Mouse (Mus musculus) MN1 (cell line): Measurements from ENCODE around the gene Rdm1.

Experiments used
- DNase-seq: peaks from one replicate; pipeline ENCODE4 v3.0.0-alpha.2; 2016; ENCODE audit warnings: low spot score

The Rdm1 gene

DNA sequence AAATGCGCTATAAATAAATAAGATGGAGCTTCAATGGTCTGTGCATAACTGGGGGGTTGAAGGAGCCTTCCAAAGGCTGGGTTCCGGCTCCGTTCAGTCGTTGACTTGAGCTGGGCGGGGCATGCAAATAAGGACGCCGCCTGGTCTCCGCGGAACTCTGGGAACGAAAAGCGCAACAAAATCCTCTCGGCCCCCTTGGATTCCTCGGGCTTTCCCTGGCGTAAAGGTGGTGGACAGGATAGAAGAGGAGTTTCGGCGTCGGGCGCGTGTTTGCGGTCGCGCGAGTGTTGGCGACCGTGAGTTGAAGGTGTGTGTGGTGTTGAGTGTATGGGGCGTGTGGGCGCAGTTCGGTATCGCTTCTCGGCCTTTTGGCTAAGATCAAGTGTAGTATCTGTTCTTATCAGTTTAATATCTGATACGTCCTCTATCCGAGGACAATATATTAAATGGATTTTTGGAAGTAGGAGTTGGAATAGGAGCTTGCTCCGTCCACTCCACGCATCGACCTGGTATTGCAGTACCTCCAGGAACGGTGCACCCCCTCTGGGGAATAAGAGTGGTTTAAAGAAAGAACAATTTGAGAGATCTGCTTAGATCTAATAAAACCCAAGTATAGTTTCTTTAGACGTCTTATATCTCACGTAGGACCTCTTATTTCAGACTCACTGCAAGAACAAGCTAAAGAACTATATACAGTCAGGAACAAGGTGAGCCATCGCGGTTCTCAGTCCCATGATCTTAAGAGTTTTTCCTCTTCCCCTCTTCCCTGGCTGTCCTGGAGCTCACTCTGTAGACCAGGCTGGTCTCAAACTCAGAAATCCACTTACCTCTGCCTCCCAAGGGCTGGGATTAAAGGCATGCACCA, 31.1 kb downstream of the Rdm1 start:
- DNase-seq = peak; percentile 96

DNA sequence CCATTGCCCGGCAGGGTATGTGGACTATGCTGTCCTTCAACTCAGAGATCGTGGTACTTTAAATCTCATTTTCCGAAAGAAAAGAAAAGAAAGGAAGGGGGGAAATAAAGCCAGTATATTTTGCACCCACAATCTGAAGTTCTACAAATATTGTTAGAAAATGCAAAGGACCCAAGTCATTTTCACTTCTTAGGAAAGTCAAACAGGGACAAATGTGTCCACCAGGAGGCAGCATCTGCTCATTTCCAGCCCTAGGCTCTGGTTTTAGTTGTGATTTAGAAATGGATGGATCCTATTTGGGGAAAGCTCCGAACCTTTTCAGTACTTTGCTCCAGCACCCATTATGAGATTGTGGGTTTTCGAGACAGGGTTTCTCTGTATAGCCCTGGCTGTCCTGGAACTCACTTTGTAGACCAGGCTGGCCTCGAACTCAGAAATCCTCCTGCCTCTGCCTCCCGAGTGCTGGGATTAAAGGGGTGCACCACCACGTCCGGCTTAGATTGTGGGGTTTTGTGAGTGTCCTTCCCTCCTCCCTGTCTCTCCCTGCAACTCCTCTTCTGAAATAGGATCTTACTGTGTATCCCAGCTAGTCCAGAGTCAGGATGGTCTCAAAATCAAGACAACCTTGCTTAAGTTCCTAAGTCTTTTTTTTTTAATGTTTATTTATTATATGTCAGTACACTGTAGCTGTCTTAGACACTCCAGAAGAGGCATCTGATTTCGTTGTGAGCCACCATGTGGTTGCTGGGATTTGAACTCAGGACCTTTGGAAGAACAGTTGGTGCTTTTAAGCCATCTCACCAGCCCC, 32.0 kb downstream of the Rdm1 start:
- peak; percentile 95 for DNase-seq

DNA sequence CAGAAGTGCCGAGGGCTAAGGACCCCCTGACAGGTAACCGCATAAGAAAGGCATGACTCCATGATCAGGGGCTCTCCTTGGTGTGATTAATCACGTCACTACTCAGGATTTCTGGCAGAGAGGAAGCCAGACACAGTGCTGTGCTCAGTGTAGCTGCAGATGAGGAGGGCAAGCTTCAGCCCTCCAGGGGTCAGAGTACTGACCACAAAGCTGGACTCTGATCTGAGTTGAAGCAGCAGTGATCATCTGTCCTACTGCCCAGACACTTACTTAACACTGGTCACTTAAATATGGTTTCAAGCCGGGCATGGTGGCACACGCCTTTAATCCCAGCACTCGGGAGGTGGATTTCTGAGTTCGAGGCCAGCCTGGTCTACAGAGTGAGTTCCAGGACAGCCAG, 34.2 kb downstream of the Rdm1 start:
- no peak for DNase-seq

DNA sequence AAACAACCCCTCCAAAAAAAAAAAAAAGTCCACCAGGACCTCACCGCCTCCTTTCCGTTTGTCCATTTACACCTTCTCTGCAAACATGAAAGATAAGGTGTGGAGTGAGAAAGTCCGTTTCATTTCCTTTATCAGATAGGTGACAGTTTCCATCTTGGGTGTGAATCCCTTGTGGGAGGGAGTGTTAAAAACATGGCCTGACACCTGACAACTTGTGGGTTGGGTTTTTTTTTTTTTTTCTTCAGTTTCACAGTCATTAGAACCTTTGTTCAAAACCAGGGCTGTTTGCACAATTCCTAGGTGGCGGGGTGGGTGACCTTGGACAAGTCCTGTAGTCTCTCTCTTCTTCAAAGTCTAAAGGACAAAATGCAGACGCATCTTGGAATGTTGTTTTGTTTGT, 34.8 kb downstream of the Rdm1 start:
- DNase-seq = no peak

DNA sequence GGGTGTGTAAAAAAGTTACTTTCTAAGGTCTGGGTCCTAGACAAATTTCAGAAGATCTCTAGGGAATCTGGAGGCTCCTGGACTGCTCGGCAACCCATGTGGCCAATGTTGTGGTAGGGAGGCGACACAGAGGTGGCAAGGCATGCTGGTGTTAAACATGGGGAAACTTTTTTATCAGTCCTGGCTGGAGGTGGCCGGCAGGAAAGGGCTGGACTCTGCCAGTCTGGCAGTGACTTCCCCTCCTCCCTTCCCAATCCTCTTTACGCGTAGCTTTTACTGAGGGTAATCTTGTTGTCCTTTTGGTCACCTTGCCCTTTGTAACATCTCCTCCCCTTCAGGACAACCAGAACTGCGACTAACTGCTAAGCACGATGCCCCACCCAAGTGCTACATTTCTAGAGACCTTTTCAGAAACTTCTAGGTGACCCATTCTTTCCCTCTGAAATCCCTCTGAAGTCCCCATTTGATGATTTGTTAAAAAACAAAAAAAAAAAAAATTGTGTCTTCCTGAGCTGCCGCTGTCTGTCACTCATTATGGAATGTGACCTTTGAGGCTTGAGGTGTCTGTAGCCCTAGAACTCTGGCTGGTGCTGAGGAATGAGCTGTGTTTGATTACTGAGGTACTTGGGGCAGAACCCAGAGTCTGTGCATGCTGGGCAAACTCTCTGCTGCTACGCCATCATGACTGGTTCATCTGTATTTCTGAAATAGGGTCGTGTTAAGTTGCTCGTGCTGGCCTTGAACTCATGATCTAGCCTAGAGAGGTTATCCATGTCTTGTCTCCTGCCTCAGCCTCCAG, 36.4 kb downstream of the Rdm1 start:
- no peak for DNase-seq

DNA sequence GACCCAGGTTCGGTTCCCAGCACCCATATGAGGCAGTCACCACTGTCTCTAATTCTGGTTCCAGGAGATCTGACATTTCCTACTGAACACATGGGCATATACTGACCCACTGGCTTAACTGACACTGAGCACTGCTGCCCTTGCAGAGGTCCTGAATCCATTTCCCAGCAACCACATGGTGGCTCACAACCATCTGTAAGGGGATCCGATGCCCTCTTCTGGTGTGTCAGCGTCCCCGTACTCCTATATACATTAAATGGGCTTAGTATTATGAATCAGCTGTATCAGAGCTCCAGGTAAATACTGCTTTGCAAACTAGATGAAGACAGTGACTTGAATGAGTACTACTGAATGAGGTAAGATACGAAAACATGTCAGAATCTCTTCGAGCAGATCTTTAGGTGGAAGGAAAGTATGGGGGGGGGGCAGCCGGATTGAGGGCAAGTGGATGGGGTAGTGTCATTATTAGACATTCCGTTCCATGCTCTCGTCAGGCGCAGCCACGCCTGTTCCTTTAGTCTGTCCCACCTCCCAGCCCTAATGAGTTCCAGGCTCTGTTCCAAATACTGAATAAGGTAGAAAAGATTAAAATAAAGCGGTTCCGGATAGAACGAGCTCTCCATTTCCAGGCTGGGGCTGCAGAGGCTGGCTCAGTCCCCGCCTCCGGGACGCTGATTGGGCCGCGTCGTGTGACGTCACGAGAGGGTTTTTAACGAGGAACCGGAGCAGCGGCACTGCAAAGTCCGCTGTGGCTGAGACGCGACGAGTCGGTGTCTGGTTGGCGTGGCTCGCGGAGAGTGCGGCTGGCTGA, 38.0 kb downstream of the Rdm1 start, which contains the start of gene Arl4d:
Gene Arl4d, plus strand, starts transcription at position 717 of the 811 bp plus-strand sequence.
- peak; percentile 94 for DNase-seq

DNA sequence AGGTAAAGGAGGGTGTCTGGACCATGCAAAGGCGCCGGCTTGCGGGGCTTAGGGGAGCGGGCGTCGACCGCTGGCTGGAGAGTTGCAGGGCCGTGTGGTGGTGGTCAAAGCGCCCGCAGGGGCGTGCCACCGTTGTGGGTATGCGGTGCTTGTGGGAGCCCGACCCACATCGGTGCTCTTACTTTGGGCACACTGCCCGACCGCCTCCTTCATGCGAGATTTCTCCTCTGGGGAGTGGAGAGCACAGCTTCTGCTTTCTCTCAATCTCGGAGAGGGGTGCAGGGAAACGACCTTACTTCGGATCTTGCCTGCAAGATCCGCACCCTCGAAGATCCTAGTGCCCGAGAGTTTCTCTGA, 38.6 kb downstream of the Rdm1 start:
- DNase-seq = no peak

DNA sequence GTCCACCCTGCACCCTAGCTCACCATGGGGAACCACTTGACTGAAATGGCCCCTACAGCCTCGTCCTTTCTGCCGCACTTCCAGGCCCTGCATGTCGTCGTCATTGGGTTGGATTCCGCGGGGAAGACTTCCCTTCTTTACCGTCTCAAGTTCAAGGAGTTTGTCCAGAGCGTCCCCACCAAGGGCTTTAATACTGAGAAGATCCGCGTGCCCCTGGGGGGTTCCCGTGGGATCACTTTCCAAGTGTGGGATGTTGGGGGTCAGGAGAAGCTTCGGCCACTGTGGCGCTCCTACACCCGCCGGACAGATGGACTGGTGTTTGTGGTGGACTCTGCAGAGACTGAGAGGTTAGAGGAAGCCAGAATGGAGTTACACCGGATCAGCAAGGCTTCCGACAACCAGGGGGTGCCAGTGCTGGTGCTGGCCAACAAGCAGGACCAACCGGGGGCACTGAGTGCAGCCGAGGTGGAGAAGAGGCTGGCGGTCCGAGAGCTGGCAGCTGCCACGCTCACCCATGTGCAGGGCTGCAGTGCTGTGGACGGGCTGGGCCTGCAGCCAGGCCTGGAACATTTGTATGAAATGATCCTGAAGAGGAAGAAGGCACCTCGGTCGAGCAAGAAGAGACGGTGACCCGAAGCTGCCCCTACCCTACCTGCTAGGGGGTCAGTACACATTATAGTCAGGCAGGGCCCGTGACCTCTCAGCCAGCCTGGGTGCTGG, 39.8 kb downstream of the Rdm1 start:
- DNase-seq = no peak

DNA sequence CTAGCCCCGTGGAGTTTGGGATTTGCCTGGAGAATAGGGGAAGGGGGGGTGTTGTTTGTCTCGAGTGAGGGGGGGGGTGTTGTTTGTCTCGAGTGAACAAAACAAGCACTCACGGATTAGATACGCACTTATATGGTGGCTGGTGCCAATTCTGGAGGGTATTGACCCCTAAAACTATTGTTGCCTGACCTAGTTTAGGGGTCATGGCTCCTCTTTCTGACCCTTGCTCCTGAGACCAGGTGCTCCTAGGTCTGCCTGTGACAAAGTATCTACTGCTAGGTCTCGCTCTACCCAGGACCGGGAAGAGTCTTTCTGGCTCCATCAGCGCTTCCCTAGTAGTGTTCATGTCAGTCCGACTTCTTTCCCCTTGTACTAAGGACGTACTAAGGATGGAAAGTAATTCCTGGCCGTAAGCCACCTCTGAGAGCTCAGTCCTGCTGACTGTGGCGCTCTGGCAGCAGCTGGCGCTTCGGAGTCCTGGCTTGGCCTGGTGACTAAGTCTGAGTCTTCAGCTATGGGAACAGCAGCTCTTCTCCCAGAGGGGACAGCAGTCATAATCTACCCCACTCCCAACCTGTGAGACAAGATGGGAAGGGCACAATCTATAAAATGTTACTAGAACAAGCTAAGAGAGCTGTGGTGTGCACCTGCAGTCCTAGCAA, 41.0 kb downstream of the Rdm1 start:
- peak; percentile 58 for DNase-seq

DNA sequence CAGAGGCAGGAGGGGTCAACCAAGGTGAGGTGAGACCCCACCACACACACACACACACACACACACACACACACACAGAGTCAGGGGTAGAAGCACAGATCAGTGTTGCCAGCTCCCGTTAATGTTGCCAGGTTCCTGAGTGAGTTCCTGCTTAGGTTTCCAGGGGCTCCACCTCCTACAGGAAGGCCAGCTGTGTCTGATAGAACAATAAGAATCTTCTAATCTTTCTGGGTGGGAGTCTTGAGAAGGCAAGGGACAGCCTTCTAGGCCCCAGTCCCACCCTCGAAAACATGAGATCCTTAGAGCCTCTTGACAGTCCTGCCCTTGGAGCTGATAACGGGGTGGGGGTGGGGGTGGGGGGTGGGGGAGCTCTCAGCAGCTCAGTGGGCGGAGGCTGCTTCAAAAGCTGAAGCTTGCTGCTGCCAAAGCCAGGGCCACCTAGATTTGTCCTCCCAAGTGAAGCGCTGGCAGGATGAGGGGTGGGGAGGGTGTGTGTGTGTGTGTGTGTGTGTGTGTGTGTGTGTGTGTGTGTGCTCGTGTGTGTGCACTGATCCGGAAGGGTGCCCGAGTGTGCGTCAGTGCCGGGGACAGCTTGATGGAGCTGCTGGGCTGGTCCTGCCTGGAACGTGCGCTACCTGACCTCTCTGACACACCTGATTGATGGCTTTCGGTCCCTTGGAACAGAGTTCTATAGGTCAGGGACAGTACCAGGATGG, 41.7 kb downstream of the Rdm1 start:
- DNase-seq = no peak

DNA sequence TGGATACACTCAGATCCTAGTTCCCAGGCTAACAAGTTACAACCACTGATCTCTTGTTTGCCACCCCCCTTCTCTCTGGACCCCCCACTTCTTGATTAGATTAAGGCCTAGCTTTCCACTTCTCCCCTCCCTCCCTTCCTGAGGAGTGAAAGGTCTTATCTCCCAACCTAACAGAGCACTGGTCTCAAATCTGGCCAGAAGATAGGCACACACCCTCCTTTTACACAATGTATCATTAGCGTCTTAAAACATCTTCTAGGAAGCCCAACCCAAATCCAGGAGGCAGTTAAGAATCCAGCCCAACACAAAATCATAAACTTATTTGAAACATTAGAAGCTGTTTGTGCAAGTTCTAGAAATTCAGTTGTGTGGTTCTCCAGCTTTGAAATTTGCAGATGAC, 43.3 kb downstream of the Rdm1 start:
- DNase-seq = no peak

DNA sequence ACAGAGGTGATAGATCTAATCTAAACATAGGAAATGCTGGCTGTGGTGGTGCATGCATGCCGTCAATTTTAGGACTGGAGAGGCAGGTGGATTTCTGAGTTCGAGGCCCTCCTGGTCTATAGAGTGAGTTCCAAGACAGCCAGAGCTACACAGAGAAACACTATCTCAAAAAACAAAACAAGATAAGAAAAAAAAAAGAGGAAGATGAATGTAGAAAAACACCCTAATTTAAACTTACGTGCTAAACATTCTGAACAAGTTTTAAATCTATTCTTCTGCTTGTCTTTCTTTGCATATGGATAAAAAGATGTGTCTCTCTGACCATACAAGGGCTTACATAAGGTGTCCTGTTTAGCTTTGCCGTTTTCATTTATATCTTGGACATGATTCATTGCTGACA, 44.3 kb downstream of the Rdm1 start:
- no peak for DNase-seq

DNA sequence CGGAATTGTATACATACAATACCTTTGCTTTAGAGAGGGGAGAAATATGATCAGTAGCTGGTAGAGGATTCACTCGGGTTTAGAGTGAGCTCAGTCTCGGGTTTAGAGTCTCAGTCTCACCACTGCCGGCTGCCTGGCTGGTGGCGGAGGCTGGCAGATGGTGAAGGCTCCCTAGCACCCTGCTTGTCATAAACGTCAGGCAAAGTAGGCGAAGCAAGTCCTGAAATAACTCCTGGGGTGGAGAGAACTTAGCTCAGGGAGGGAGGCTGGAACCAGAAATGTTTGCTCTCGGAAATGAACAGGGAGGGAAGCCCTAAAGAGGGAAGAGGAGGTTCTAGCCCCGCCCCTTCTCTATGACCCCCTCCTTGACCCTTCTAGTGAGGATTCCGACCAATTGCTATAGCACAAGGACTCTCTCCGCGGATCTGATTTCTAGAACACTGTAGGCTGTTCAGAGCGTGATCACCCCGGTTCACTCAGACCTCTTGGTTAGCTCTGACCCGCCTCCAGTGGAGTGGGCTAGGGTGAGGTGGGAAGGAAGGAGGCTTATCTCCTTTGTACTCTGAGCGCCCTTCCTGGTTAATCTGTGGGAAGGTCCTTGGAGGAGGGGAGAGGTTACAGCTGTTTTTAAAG, 46.1 kb downstream of the Rdm1 start:
- DNase-seq = no peak

DNA sequence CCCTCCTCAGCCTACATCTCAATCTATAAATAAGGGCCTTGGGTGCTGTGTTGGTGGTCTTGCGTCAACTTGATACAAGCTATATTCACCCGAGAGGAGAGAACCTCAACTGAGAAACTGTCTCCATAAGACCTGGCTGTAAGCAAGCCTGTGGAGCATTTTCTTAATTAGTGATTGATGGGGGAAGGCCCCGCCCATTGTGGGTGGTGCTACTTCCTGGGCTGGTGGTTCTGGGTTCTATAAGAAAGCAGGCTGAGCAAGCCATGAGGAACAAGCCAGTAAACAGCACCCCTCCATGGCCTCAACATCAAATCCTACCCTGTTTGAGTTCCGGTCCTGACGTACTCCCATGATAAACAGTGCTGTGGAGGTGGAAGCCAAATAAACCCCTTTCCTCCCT, 47.1 kb downstream of the Rdm1 start:
- no peak for DNase-seq

DNA sequence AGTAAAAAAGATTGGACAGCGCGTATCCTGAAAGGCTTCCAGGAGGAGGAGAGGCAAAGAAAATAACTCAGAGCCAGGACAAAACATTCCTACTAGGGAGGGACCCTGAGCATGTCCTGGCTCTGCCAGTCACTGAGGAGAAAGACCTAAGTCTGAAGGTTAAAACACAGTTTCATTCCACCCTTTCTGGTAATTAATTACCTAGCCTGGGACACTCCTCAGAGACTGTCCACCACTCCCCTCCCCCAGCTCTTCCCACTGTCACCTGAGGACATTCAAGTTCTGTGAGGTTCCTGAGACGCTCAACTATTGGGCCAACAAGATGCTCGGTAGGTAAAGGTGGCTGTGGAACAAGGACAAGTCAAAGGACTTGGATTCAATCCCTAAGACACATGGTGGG, 48.4 kb downstream of the Rdm1 start:
- DNase-seq = no peak

DNA sequence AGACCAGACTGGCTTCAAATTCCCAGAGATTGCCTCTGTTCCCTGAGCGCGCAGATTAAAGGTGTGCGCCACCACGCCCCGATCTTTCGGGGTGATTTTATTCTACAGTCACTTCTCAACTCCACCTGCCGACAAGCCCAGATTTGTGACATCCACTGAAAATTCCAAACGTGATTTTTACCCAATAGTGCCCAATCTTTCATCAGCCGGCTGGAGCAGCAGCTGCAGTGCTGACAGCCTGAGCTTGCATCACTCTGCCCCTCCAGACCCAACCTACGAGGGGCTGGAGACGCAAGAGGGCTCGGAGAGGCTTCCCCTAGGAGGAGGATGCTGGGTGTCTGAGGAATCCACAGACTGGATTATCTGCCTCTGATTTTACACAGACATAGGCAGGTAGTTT, 50.7 kb downstream of the Rdm1 start:
- DNase-seq = peak; percentile 32

DNA sequence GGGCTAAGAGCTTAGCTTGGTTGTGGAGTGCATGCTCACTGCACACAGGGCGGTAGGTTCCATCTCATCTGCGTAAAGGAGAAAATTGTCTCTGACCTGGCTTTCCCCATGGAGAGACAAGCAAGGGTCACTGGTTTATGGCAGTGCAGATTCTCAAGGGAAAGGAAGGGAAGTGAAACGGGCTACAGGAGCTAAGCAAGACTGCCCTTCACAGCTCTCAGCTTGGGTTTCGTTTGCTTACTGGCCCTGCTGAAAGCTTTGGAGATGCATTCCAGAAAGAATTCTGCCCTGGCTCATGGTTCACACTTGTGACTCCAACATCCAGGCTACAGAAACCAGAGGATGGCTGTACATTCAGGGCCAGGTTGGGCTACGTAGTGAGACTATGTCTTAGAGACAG, 51.8 kb downstream of the Rdm1 start:
- DNase-seq = no peak

DNA sequence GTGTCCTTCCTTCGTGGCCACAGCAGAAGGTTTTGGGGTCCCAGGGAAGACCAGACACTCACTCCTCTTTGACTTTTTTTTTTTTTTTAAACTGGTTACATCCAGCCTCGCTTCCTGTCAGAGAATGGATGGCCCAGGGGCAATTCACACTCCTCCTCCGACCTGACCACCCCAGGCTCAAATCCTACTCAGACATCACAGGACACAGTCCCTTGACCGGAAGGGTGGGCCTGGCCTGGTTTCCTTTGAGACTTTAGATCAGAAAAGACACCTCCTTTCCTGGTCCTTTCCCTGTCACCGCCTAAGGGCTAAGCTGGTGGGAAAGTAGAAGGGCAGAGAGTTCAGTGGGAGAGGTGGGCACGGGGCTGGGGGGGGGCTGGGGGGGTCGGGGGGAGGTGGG, 52.9 kb downstream of the Rdm1 start:
- no peak for DNase-seq

DNA sequence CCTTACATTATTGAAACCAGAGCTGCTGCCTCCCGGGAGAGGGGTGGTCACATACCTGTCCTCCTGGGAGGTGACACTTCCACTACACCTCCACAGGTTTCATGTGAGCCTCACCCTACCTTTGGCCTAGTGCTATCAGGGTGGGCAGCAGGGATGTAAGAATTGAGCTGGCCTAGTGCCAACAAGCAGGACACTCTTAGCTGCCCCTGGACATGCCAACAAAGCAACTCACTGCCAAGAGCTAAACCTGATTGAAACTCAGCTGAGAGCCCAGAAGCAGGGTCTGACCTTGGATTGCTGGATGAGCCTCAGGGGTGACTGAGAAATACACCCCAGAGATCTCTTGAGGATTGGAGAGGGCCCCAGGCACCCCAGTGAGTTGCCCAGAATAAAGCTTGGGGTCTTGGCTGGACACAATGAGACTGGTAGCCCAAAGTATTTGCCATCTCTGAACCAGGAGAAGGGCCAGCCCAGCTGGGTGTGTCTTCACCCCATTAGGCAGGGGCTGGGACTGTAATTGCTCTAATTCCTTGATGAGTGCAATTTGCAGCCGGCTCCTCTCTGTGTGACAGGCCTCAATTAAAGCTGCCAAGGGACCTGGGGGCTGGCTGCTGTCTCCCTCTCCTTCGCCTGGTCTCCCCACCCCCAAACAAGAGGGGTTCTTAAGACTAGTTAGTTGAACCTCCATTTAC, 53.8 kb downstream of the Rdm1 start:
- DNase-seq = peak; percentile 36
